Comparison of ENCODE assay signal across 8 mouse cellular contexts in genomic region chr11:98936170-98936569, GRCm38 (mm10). TPM values are rescaled to one million over a fixed set of nuclear protein-coding genes. Genes with fewer than 3 reads are reported as not detected.
DNase-seq lines count a peak whose midpoint lies in the region; ATAC-seq lines count a peak whose summit lies in the region.

No protein-coding gene starts in this region.

- H3K9ac ChIP-seq in midbrain, embryonic 11.5 days (ENCODE audit: low read length): peak overlapping the region; percentile 16; the same call in 1 of the 2 replicates

- peaks cover 88% of the 10 kb centered on the region for H3K4me1 ChIP-seq in forebrain, embryonic 10.5 days
- H3K4me1 ChIP-seq in midbrain, embryonic 11.5 days (ENCODE audit: control insufficient read depth, insufficient read depth, low read length): peaks cover 58% of the 10 kb centered on the region

- H3K27ac ChIP-seq in forebrain, embryonic 10.5 days: peak overlapping the region; percentile 90
- H3K27ac ChIP-seq in midbrain, embryonic 11.5 days (ENCODE audit: low read depth, low read length): no peak overlapping the region

- WGBS in forebrain, embryonic 10.5 days: 1% methylated on average over 29 of the region's 29 CpGs
- 1% methylated on average over 29 of the region's 29 CpGs for WGBS in midbrain, embryonic 11.5 days

- no peak for ATAC-seq in midbrain, embryonic 11.5 days (ENCODE audit: low FRiP score)
- no peak for ATAC-seq in erythroblast, adult 5-6 weeks (replicated peaks; ENCODE audit: low FRiP score, poor library complexity, severe bottlenecking)

- peak overlapping the region; percentile 93 for H3K4me2 ChIP-seq in midbrain, embryonic 11.5 days

- H3K36me3 ChIP-seq in forebrain, embryonic 10.5 days (replicated peaks): peaks cover 5% of the 10 kb centered on the region
- no peaks in the 10 kb centered on the region for H3K36me3 ChIP-seq in midbrain, embryonic 11.5 days (ENCODE audit: control insufficient read depth, insufficient read depth, low read length)

- H3K4me3 ChIP-seq in forebrain, embryonic 10.5 days: peak overlapping the region; percentile 82
- peak overlapping the region; percentile 21 for H3K4me3 ChIP-seq in midbrain, embryonic 11.5 days (ENCODE audit: low read depth, low read length)

- H3K27me3 ChIP-seq in forebrain, embryonic 10.5 days (ENCODE audit: poor library complexity, severe bottlenecking): peaks cover 65% of the 10 kb centered on the region
- H3K27me3 ChIP-seq in midbrain, embryonic 11.5 days (ENCODE audit: control insufficient read depth, insufficient read depth, low read length): peaks cover 8% of the 10 kb centered on the region

- intact Hi-C loops in heart, postnatal 10 days (cut with DNase I): loop anchor here (2.0 kb wide), 1 partner anchor 25 kb away; no protein-coding TSS in a partner anchor

- no peaks in the 10 kb centered on the region for H3K9me3 ChIP-seq in forebrain, embryonic 10.5 days
- no peaks in the 10 kb centered on the region for H3K9me3 ChIP-seq in midbrain, embryonic 11.5 days (ENCODE audit: control insufficient read depth, low read length)

- peak; percentile 48 for DNase-seq in ovary, adult 18-20 months (ENCODE audit: low spot score)
- no peak for DNase-seq in ovary, postnatal 10 days (ENCODE audit: low spot score)
- DNase-seq in forebrain, embryonic 10.5 days (ENCODE audit: extremely low spot score, low spot score): peak; percentile 73
- peak; percentile 90 for DNase-seq in heart, postnatal 10 days
- DNase-seq in kidney, postnatal 4 days: peak; percentile 84 to 91
- DNase-seq in midbrain, embryonic 11.5 days (ENCODE audit: low spot score, missing footprints): peak; percentile 90
- no peak for DNase-seq in thymus, postnatal 36 days

RNA-seq across cellular contexts. Expression of gene Rara, which starts 8.6 kb away (rescaled TPM):
- 16.9 and 19.3 TPM in 2 replicates for polyA plus RNA-seq in forebrain, embryonic 10.5 days (2016; fragmentation: Nextera tagmentation; extraction: Ambion mirVana)
- 10 to 100 TPM; 31.9 to 33.0 TPM for total RNA-seq in heart, postnatal 10 days (2021)
- 13.2 and 14.8 TPM in 2 replicates for polyA plus RNA-seq in midbrain, embryonic 11.5 days (2014; fragmentation: Nextera tagmentation; extraction: Ambion mirVana)
- total RNA-seq in erythroblast, adult 5-6 weeks (2015; ENCODE audit: low replicate concordance): 13.1 and 13.2 TPM in 2 replicates
- total RNA-seq in erythroblast, adult 5-6 weeks (2017; ENCODE audit: low replicate concordance): 2.8 TPM in 2 replicates

RNA-seq across cellular contexts. Expression of gene Cdc6, which starts 28.6 kb away (rescaled TPM):
- polyA plus RNA-seq in forebrain, embryonic 10.5 days (2016; fragmentation: Nextera tagmentation; extraction: Ambion mirVana): 68.7 and 75.8 TPM in 2 replicates
- total RNA-seq in heart, postnatal 10 days (2021): 1 to 10 TPM; 3.3 to 3.6 TPM
- polyA plus RNA-seq in midbrain, embryonic 11.5 days (2014; fragmentation: Nextera tagmentation; extraction: Ambion mirVana): 44.3 and 45.0 TPM in 2 replicates
- 20.0 and 20.1 TPM in 2 replicates for total RNA-seq in erythroblast, adult 5-6 weeks (2015; ENCODE audit: low replicate concordance)
- 46.7 and 54.2 TPM in 2 replicates for total RNA-seq in erythroblast, adult 5-6 weeks (2017; ENCODE audit: low replicate concordance)

RNA-seq across cellular contexts. Expression of gene Gjd3, which starts 46.6 kb away (rescaled TPM):
- polyA plus RNA-seq in forebrain, embryonic 10.5 days (2016; fragmentation: Nextera tagmentation; extraction: Ambion mirVana): 0.20 and 0.24 TPM in 2 replicates
- total RNA-seq in heart, postnatal 10 days (2021): 1 to 10 TPM; 1.3 to 2.0 TPM
- polyA plus RNA-seq in midbrain, embryonic 11.5 days (2014; fragmentation: Nextera tagmentation; extraction: Ambion mirVana): not detected in 2 replicates
- total RNA-seq in erythroblast, adult 5-6 weeks (2015; ENCODE audit: low replicate concordance): not detected in 2 replicates
- total RNA-seq in erythroblast, adult 5-6 weeks (2017; ENCODE audit: low replicate concordance): not detected in 2 replicates

Comparison
In these comparisons a context has a peak if more than half of its experiments do, and no peak if none do; other contexts are left out.
1. DNase-seq: peak in ovary, adult 18-20 months (single experiment), forebrain, embryonic 10.5 days (single experiment), heart, postnatal 10 days (2 of 2), kidney, postnatal 4 days (2 of 2) and midbrain, embryonic 11.5 days (single experiment); none in ovary, postnatal 10 days (single experiment) and thymus, postnatal 36 days (0 of 2).
2. RNA of gene Cdc6, which starts 28.6 kb away (total RNA-seq): 20.0 to 54.2 TPM in erythroblast, adult 5-6 weeks; 3.3 to 3.6 TPM in heart, postnatal 10 days; every median in the first group is over 4 times any median in the second.